Mouse (Mus musculus): ENCODE data around the gene Scrn3. TPM values are rescaled to one million over a fixed set of nuclear protein-coding genes. Genes with fewer than 3 reads are reported as not detected.

Scrn3 gene
- polyA plus RNA-seq, 1 experiment: 15.3 TPM

- H3K4me1 ChIP-seq (ENCODE audit: control insufficient read depth, insufficient read depth, low read length): no peaks in the 10 kb centered on the region; the same call in 1 of the 2 replicates
- no peak overlapping the region for H3K27ac ChIP-seq (ENCODE audit: insufficient read depth, low read depth, low read length)
- H3K4me3 ChIP-seq (ENCODE audit: insufficient read depth, low read length): no peak overlapping the region
- TF ChIP-seq CTCF (IDR thresholded peaks at IDR 0.05; ENCODE audit: low read depth, low read length) (no peak), POLR2A (IDR thresholded peaks at IDR 0.05; ENCODE audit: borderline replicate concordance, low read depth, low read length) (no peak)
These were observed 31.2 kb upstream of the Scrn3 start for GRCm38 (mm10) chr2:73281048-73281661.

DNA sequence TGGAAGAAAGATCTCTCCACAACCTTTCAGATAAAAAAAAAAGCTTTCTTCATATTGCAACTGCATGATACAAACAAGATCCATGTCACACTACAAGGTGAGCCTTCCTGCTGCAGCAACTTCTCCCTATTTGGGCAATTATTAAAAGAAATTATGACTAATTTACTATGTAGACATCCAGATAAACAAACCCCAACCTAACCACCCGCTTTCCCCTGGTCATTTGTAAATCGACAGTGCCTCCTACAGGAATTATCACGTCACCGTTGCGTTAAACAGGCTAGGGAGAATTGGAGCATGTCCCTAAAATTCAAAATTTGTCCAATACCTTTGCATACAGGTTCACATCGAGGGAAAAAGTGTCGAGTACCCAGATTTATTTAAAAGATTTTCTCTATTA is 30.7 kb upstream of the Scrn3 start:
- TF ChIP-seq CTCF (IDR thresholded peaks at IDR 0.05; ENCODE audit: low read depth, low read length): no peak
- TF ChIP-seq POLR2A (IDR thresholded peaks at IDR 0.05; ENCODE audit: borderline replicate concordance, low read depth, low read length): no peak
- no peak overlapping the region for H3K4me3 ChIP-seq (ENCODE audit: insufficient read depth, low read length)

DNA sequence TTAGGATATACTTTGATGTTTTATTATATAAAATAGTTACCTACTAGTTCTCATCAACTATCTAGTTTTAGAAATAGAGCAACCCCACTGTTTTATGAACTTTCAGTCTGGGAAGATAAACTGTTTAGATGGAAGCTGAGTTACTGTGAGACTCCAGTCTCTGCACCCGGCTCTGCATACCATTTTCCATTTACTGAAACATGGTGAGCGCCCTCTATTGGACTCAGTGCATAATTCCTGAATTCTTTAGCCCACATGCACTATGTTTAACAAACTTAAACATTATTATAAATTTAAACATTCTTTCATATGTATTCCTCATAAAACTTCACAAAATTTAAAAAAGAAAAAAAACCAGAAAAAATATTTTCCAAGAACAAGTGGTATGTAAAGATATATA is 26.8 kb upstream of the Scrn3 start:
- no peak overlapping the region for H3K4me3 ChIP-seq (ENCODE audit: insufficient read depth, low read length)
- TF ChIP-seq CTCF (IDR thresholded peaks at IDR 0.05; ENCODE audit: low read depth, low read length) (no peak), POLR2A (IDR thresholded peaks at IDR 0.05; ENCODE audit: borderline replicate concordance, low read depth, low read length) (no peak)
- H3K4me1 ChIP-seq (ENCODE audit: control insufficient read depth, insufficient read depth, low read length): no peaks in the 10 kb centered on the region
- no peak overlapping the region for H3K27ac ChIP-seq (ENCODE audit: insufficient read depth, low read depth, low read length)

More for the DNA sequence above, 30.7 kb upstream of the Scrn3 start:
- H3K4me1 ChIP-seq (ENCODE audit: control insufficient read depth, insufficient read depth, low read length): no peaks in the 10 kb centered on the region; the same call in 1 of the 2 replicates
- no peak overlapping the region for H3K27ac ChIP-seq (ENCODE audit: insufficient read depth, low read depth, low read length)

GRCm38 (mm10) chr2:73291130-73291529 is 21.3 kb upstream of the Scrn3 start:
- no peaks in the 10 kb centered on the region for H3K4me1 ChIP-seq (ENCODE audit: control insufficient read depth, insufficient read depth, low read length)
- TF ChIP-seq CTCF (IDR thresholded peaks at IDR 0.05; ENCODE audit: low read depth, low read length): no peak
- no peak for TF ChIP-seq POLR2A (IDR thresholded peaks at IDR 0.05; ENCODE audit: borderline replicate concordance, low read depth, low read length)
- H3K27ac ChIP-seq (ENCODE audit: insufficient read depth, low read depth, low read length): no peak overlapping the region
- H3K4me3 ChIP-seq (ENCODE audit: insufficient read depth, low read length): no peak overlapping the region

- TF ChIP-seq POLR2A (IDR thresholded peaks at IDR 0.05; ENCODE audit: borderline replicate concordance, low read depth, low read length): no peak
- no peak for TF ChIP-seq CTCF (IDR thresholded peaks at IDR 0.05; ENCODE audit: low read depth, low read length)
- H3K4me3 ChIP-seq (ENCODE audit: insufficient read depth, low read length): no peak overlapping the region
- H3K27ac ChIP-seq (ENCODE audit: insufficient read depth, low read depth, low read length): no peak overlapping the region
- no peaks in the 10 kb centered on the region for H3K4me1 ChIP-seq (ENCODE audit: control insufficient read depth, insufficient read depth, low read length)
These were observed 17.4 kb upstream of the Scrn3 start for GRCm38 (mm10) chr2:73295023-73295422.

- Histone ChIP-seq H3K4me3 (ENCODE audit: insufficient read depth, low read length) (no peak overlapping the region), H3K4me1 (ENCODE audit: control insufficient read depth, insufficient read depth, low read length) (no peaks in the 10 kb centered on the region), H3K27ac (ENCODE audit: insufficient read depth, low read depth, low read length) (no peak overlapping the region)
- TF ChIP-seq CTCF (IDR thresholded peaks at IDR 0.05; ENCODE audit: low read depth, low read length): no peak
These were observed 14.2 kb upstream of the Scrn3 start for GRCm38 (mm10) chr2:73298154-73298553.

- H3K4me3 ChIP-seq (ENCODE audit: insufficient read depth, low read length): no peak overlapping the region
- TF ChIP-seq POLR2A (IDR thresholded peaks at IDR 0.05; ENCODE audit: borderline replicate concordance, low read depth, low read length): no peak
- no peak for TF ChIP-seq CTCF (IDR thresholded peaks at IDR 0.05; ENCODE audit: low read depth, low read length)
- no peaks in the 10 kb centered on the region for H3K4me1 ChIP-seq (ENCODE audit: control insufficient read depth, insufficient read depth, low read length)
- no peak overlapping the region for H3K27ac ChIP-seq (ENCODE audit: insufficient read depth, low read depth, low read length)
These were observed 13.6 kb upstream of the Scrn3 start for GRCm38 (mm10) chr2:73298841-73299240.

DNA sequence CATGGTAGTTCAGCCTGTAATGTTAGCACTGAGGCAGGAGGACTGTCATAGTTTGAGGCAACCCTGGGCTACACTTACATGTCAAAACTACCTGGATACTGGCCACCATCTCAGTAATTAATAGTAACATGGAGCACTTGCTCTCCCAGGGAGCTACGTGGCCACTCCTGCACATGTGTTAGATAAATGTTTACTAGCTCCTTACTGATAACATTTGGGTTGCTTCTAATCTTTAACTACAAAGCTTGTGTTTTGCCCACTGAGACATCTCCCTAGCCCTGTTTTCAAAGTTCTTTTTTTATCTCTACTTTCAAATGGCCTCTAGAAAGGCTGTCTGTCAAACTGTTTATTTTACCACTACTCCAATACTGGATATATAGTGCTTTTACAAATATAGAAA is 10.4 kb upstream of the Scrn3 start:
- Histone ChIP-seq H3K27ac (ENCODE audit: insufficient read depth, low read depth, low read length) (no peak overlapping the region), H3K4me3 (ENCODE audit: insufficient read depth, low read length) (no peak overlapping the region), H3K4me1 (ENCODE audit: control insufficient read depth, insufficient read depth, low read length) (0 out of 2 replicates have a peak, but pooled peaks cover 2% of the 10 kb centered on the region)
- TF ChIP-seq POLR2A (IDR thresholded peaks at IDR 0.05; ENCODE audit: borderline replicate concordance, low read depth, low read length) (no peak), CTCF (IDR thresholded peaks at IDR 0.05; ENCODE audit: low read depth, low read length) (no peak)

GRCm38 (mm10) chr2:73302722-73303121 is 9.7 kb upstream of the Scrn3 start:
- TF ChIP-seq CTCF (IDR thresholded peaks at IDR 0.05; ENCODE audit: low read depth, low read length) (no peak), POLR2A (IDR thresholded peaks at IDR 0.05; ENCODE audit: borderline replicate concordance, low read depth, low read length) (no peak)
- H3K4me1 ChIP-seq (ENCODE audit: control insufficient read depth, insufficient read depth, low read length): 0 out of 2 replicates have a peak, but pooled peaks cover 2% of the 10 kb centered on the region
- H3K4me3 ChIP-seq (ENCODE audit: insufficient read depth, low read length): no peak overlapping the region
- no peak overlapping the region for H3K27ac ChIP-seq (ENCODE audit: insufficient read depth, low read depth, low read length)

DNA sequence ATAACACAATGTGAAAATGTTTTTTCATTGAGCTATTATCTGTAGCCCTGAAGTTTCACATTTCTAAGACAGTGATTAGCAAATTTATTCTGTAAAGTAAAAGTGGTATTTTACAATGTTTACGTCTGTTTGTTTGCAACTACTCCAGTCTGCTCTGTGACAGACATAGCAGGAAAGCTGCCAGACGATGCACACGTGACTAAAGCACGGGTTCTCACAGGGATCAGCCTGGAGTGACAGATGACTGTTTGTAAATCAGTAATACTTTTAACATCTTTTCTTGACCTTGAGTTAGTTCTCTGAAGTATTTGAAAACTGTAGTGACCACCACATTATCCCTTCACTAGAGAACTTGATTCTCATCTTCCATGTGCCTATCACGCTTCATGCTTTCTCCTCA is 7.9 kb upstream of the Scrn3 start:
- TF ChIP-seq POLR2A (IDR thresholded peaks at IDR 0.05; ENCODE audit: borderline replicate concordance, low read depth, low read length) (no peak), CTCF (IDR thresholded peaks at IDR 0.05; ENCODE audit: low read depth, low read length) (no peak)
- Histone ChIP-seq H3K4me1 (ENCODE audit: control insufficient read depth, insufficient read depth, low read length) (0 out of 2 replicates have a peak, but pooled peaks cover 2% of the 10 kb centered on the region), H3K27ac (ENCODE audit: insufficient read depth, low read depth, low read length) (no peak overlapping the region), H3K4me3 (ENCODE audit: insufficient read depth, low read length) (no peak overlapping the region)
